Mouse (Mus musculus) frontal cortex, postnatal 14 days (tissue): Measurements from ENCODE around the gene Tmem217.
"Not testable (repeated sequence)": the region's sequence is repeated elsewhere in the genome, so short reads cannot be mapped to it uniquely, and the experiment has no call there.

Experiments used
- DNase-seq, 2 experiments: peaks; one replicate each; pipeline ENCODE4 v3.0.0; 2022; ENCODE audit warnings: low spot score in 2 of 2

The Tmem217 gene

GRCm38 (mm10) chr17:29549543-29550428, 2.4 kb downstream of the Tmem217 start, which contains the start of the genes Gm17657 and Tbc1d22b:
Gene Gm17657 (minus strand): TSS chr17:29549638.
Gene Tbc1d22b (plus strand): TSS chr17:29549785.
- peak; percentile 86 to 94 for DNase-seq

GRCm38 (mm10) chr17:29548994-29549393, 3.2 kb downstream of the Tmem217 start:
- DNase-seq, result no peak

GRCm38 (mm10) chr17:29548494-29548893, 3.7 kb downstream of the Tmem217 start:
- DNase-seq, result no peak

- no peak for DNase-seq
Observed at GRCm38 (mm10) chr17:29545241-29545640, 6.9 kb downstream of the Tmem217 start.

GRCm38 (mm10) chr17:29544064-29544463, 8.1 kb downstream of the Tmem217 start:
- no peak for DNase-seq

- DNase-seq, result no peak
Observed at GRCm38 (mm10) chr17:29542831-29543690, 9.1 kb downstream of the Tmem217 start.

- no peak for DNase-seq
Observed at GRCm38 (mm10) chr17:29541419-29541818, 10.8 kb downstream of the Tmem217 start.

- no peak for DNase-seq
Observed at GRCm38 (mm10) chr17:29540426-29540825, 11.8 kb downstream of the Tmem217 start.

GRCm38 (mm10) chr17:29533866-29534265, 18.3 kb downstream of the Tmem217 start:
- DNase-seq, result no peak

- DNase-seq, result no peak
Observed at GRCm38 (mm10) chr17:29531757-29532384, 20.3 kb downstream of the Tmem217 start.

GRCm38 (mm10) chr17:29531278-29531677, 20.9 kb downstream of the Tmem217 start:
- no peak for DNase-seq

- DNase-seq, result no peak
Observed at GRCm38 (mm10) chr17:29530508-29530907, 21.7 kb downstream of the Tmem217 start.

GRCm38 (mm10) chr17:29528568-29529187, 23.5 kb downstream of the Tmem217 start:
- DNase-seq, result no peak

- no peak for DNase-seq
Observed at GRCm38 (mm10) chr17:29525613-29526012, 26.6 kb downstream of the Tmem217 start.

- no peak for DNase-seq
Observed at GRCm38 (mm10) chr17:29519731-29520130, 32.5 kb downstream of the Tmem217 start.

- DNase-seq, result not testable (repeated sequence)
Observed at GRCm38 (mm10) chr17:29518665-29519064, 33.5 kb downstream of the Tmem217 start.

- peak; percentile 67 to 87 for DNase-seq
Observed at GRCm38 (mm10) chr17:29514435-29514834, 37.8 kb downstream of the Tmem217 start.

GRCm38 (mm10) chr17:29513044-29513730, 39.0 kb downstream of the Tmem217 start:
- DNase-seq, result no peak

GRCm38 (mm10) chr17:29510691-29511090, 41.5 kb downstream of the Tmem217 start:
- no peak for DNase-seq

GRCm38 (mm10) chr17:29508927-29509608, 43.1 kb downstream of the Tmem217 start:
- DNase-seq, result no peak
